Mouse (Mus musculus) heart, embryonic 10.5 days (tissue): Measurements from ENCODE around the gene Sox5. TPM values are rescaled to one million over a fixed set of nuclear protein-coding genes. Genes with fewer than 3 reads are reported as not detected.

Experiments
- DNase-seq: peaks from one replicate; pipeline ENCODE4 v3.0.0-alpha.2; 2017; ENCODE audit warnings: low spot score
- H3K27ac ChIP-seq: fragments of 300-500 bp; sonication (generic); 2 replicates; pipeline ENCODE4 v1.5.1; 2016; ENCODE audit warnings: mild to moderate bottlenecking
- H3K27me3 ChIP-seq: fragments of 300-500 bp; sonication (generic); 2 replicates; pipeline ENCODE4 v1.6.1; 2016; ENCODE audit warnings: mild to moderate bottlenecking; ENCODE audit not compliant: poor library complexity, insufficient read depth, severe bottlenecking
- H3K36me3 ChIP-seq: fragments of 300-500 bp; sonication (generic); 2 replicates; pipeline ENCODE4 v1.6.1; 2016; ENCODE audit warnings: mild to moderate bottlenecking, moderate library complexity
- H3K4me1 ChIP-seq: fragments of 300-500 bp; sonication (generic); 2 replicates; pipeline ENCODE4 v1.6.1; 2016; ENCODE audit warnings: mild to moderate bottlenecking
- H3K4me3 ChIP-seq: fragments of 300-500 bp; sonication (generic); 2 replicates; pipeline ENCODE4 v1.5.1; 2016; ENCODE audit warnings: mild to moderate bottlenecking, moderate library complexity
- H3K9me3 ChIP-seq: fragments of 300-500 bp; sonication (generic); 2 replicates; pipeline ENCODE4 v1.6.1; 2016; ENCODE audit warnings: mild to moderate bottlenecking, moderate library complexity
- WGBS: fragments of 180-500 bp; shearing (Covaris S2); methylation state at CpG from one replicate; pipeline ENCODE4 v1.1.7; 2016; 5-methylcytosine and 5-hydroxymethylcytosine counted together
- polyA plus RNA-seq: library from polyadenylated mRNA; unstranded; fragments of >200 nt; fragmentation: Nextera tagmentation; extraction: Ambion mirVana; gene quantifications from 2 replicates; pipeline ENCODE4 v1.2.1, GENCODE M21; 2016

Gene Sox5
- polyA plus RNA-seq, 1 experiment from 2014 or later = 17.1 TPM

GRCm38 (mm10) chr6:144504197-144504551 lies 277.6 kb downstream of the Sox5 start:
- no peaks in the 10 kb centered on the region for H3K9me3 ChIP-seq
- no peaks in the 10 kb centered on the region for H3K27me3 ChIP-seq
- H3K4me3 ChIP-seq = no peak overlapping the region
- no peak overlapping the region for H3K27ac ChIP-seq
- H3K36me3 ChIP-seq = no peaks in the 10 kb centered on the region
- WGBS = 74% methylated on average over 5 of the region's 5 CpGs
- H3K4me1 ChIP-seq = no peaks in the 10 kb centered on the region
- DNase-seq = no peak

- Histone ChIP-seq H3K4me1 (no peaks in the 10 kb centered on the region), H3K9me3 (no peaks in the 10 kb centered on the region), H3K27ac (no peak overlapping the region), H3K4me3 (no peak overlapping the region), H3K36me3 (no peaks in the 10 kb centered on the region), H3K27me3 (no peaks in the 10 kb centered on the region)
- no peak for DNase-seq
- WGBS = 93% methylated on average over 11 of the region's 11 CpGs
Observed at GRCm38 (mm10) chr6:144503399-144504196, 278.2 kb downstream of the Sox5 start.

- DNase-seq = no peak
- 78% methylated on average over 5 of the region's 5 CpGs for WGBS
- no peaks in the 10 kb centered on the region for H3K9me3 ChIP-seq
Observed at GRCm38 (mm10) chr6:144501439-144501838, 280.3 kb downstream of the Sox5 start.

GRCm38 (mm10) chr6:144498177-144498576 lies 283.6 kb downstream of the Sox5 start:
- Histone ChIP-seq H3K27me3 (no peaks in the 10 kb centered on the region), H3K4me1 (no peaks in the 10 kb centered on the region), H3K36me3 (no peaks in the 10 kb centered on the region), H3K4me3 (no peak overlapping the region), H3K9me3 (no peaks in the 10 kb centered on the region), H3K27ac (no peak overlapping the region)
- 91% methylated on average over 5 of the region's 5 CpGs for WGBS
- DNase-seq = no peak

More at GRCm38 (mm10) chr6:144501439-144501838, 280.3 kb downstream of the Sox5 start:
- no peaks in the 10 kb centered on the region for H3K4me1 ChIP-seq
- no peak overlapping the region for H3K4me3 ChIP-seq
- H3K27ac ChIP-seq = no peak overlapping the region
- H3K27me3 ChIP-seq = no peaks in the 10 kb centered on the region
- H3K36me3 ChIP-seq = no peaks in the 10 kb centered on the region

GRCm38 (mm10) chr6:144491761-144492415 lies 289.9 kb downstream of the Sox5 start:
- WGBS = 79% methylated on average over 11 of the region's 11 CpGs
- Histone ChIP-seq H3K27me3 (no peaks in the 10 kb centered on the region), H3K36me3 (no peaks in the 10 kb centered on the region), H3K9me3 (peaks cover 11% of the 10 kb centered on the region; the same call in 1 of the 2 replicates), H3K4me1 (no peaks in the 10 kb centered on the region), H3K4me3 (no peak overlapping the region), H3K27ac (no peak overlapping the region)
- DNase-seq = no peak

- Histone ChIP-seq H3K9me3 (peaks cover 16% of the 10 kb centered on the region; the same call in 1 of the 2 replicates), H3K36me3 (no peaks in the 10 kb centered on the region), H3K4me3 (no peak overlapping the region), H3K4me1 (no peaks in the 10 kb centered on the region), H3K27me3 (no peaks in the 10 kb centered on the region), H3K27ac (no peak overlapping the region)
- no peak for DNase-seq
- WGBS = 95% methylated on average over 5 of the region's 5 CpGs
Observed at GRCm38 (mm10) chr6:144490896-144491295, 290.9 kb downstream of the Sox5 start.

GRCm38 (mm10) chr6:144485578-144485977 lies 296.2 kb downstream of the Sox5 start:
- peaks cover 16% of the 10 kb centered on the region; the same call in 1 of the 2 replicates for H3K9me3 ChIP-seq
- H3K27ac ChIP-seq = no peak overlapping the region
- H3K4me1 ChIP-seq = peaks cover 7% of the 10 kb centered on the region; the same call in 1 of the 2 replicates
- no peaks in the 10 kb centered on the region for H3K27me3 ChIP-seq
- H3K4me3 ChIP-seq = no peak overlapping the region
- 82% methylated on average over 6 of the region's 6 CpGs for WGBS
- no peaks in the 10 kb centered on the region for H3K36me3 ChIP-seq
- no peak for DNase-seq

- 84% methylated on average over 4 of the region's 4 CpGs for WGBS
Observed at GRCm38 (mm10) chr6:144483166-144483565, 298.6 kb downstream of the Sox5 start.

GRCm38 (mm10) chr6:144480648-144481528 lies 300.9 kb downstream of the Sox5 start:
- 42% methylated on average over 5 of the region's 5 CpGs for WGBS

More at GRCm38 (mm10) chr6:144483166-144483565, 298.6 kb downstream of the Sox5 start:
- Histone ChIP-seq H3K27me3 (no peaks in the 10 kb centered on the region), H3K27ac (no peak overlapping the region), H3K36me3 (no peaks in the 10 kb centered on the region), H3K4me3 (no peak overlapping the region), H3K4me1 (peaks cover 7% of the 10 kb centered on the region; the same call in 1 of the 2 replicates), H3K9me3 (peaks cover 14% of the 10 kb centered on the region; the same call in 1 of the 2 replicates)
- DNase-seq = no peak

GRCm38 (mm10) chr6:144479861-144480260 lies 301.9 kb downstream of the Sox5 start:
- H3K4me1 ChIP-seq = peaks cover 7% of the 10 kb centered on the region; the same call in 1 of the 2 replicates
- no peak for DNase-seq
- WGBS = 73% methylated on average over 4 of the region's 4 CpGs
- no peak overlapping the region for H3K27ac ChIP-seq
- no peaks in the 10 kb centered on the region for H3K9me3 ChIP-seq
- H3K4me3 ChIP-seq = no peak overlapping the region
- H3K27me3 ChIP-seq = no peaks in the 10 kb centered on the region
- no peaks in the 10 kb centered on the region for H3K36me3 ChIP-seq

More at GRCm38 (mm10) chr6:144480648-144481528, 300.9 kb downstream of the Sox5 start:
- Histone ChIP-seq H3K4me1 (peaks cover 7% of the 10 kb centered on the region; the same call in 1 of the 2 replicates), H3K36me3 (no peaks in the 10 kb centered on the region), H3K9me3 (no peaks in the 10 kb centered on the region), H3K27me3 (no peaks in the 10 kb centered on the region), H3K27ac (no peak overlapping the region), H3K4me3 (no peak overlapping the region)
- DNase-seq = no peak

GRCm38 (mm10) chr6:144477287-144478064 lies 304.3 kb downstream of the Sox5 start:
- DNase-seq = no peak
- H3K27ac ChIP-seq = no peak overlapping the region
- no peaks in the 10 kb centered on the region for H3K9me3 ChIP-seq
- 71% methylated on average over 16 of the region's 16 CpGs for WGBS
- peaks cover 9% of the 10 kb centered on the region; the same call in 1 of the 2 replicates for H3K4me1 ChIP-seq
- no peaks in the 10 kb centered on the region for H3K27me3 ChIP-seq
- H3K4me3 ChIP-seq = no peak overlapping the region
- H3K36me3 ChIP-seq = no peaks in the 10 kb centered on the region

GRCm38 (mm10) chr6:144473437-144473836 lies 308.3 kb downstream of the Sox5 start:
- H3K4me3 ChIP-seq = no peak overlapping the region
- DNase-seq = no peak
- H3K36me3 ChIP-seq = no peaks in the 10 kb centered on the region
- no peak overlapping the region for H3K27ac ChIP-seq
- H3K27me3 ChIP-seq = no peaks in the 10 kb centered on the region
- H3K9me3 ChIP-seq = no peaks in the 10 kb centered on the region
- 0 out of 2 replicates have a peak, but pooled peaks cover 4% of the 10 kb centered on the region for H3K4me1 ChIP-seq
- WGBS = 89% methylated on average over 7 of the region's 7 CpGs
